Mouse (Mus musculus) C2C12 (cell line): ENCODE measurements around the gene Grip1.

Source experiments
- CEBPB ChIP-seq: IDR thresholded peaks from one replicate; pipeline ENCODE4 v1.6.1; 2011; ENCODE audit warnings: low read depth, mild to moderate bottlenecking, control low read depth, moderate library complexity
- CTCF ChIP-seq: IDR thresholded peaks from one replicate; pipeline ENCODE4 v1.5.1; 2011; ENCODE audit not compliant: control insufficient read depth, insufficient read depth, insufficient read length
- FOSL1 ChIP-seq: IDR thresholded peaks from one replicate; pipeline ENCODE4 v1.8.0; 2011; ENCODE audit warnings: mild to moderate bottlenecking, low read length; ENCODE audit not compliant: poor library complexity, insufficient read depth, severe bottlenecking
- MAX ChIP-seq: IDR thresholded peaks from one replicate; pipeline ENCODE4 v1.6.1; 2011; ENCODE audit warnings: mild to moderate bottlenecking, control low read depth
- MYOD1 ChIP-seq: IDR thresholded peaks from one replicate; pipeline ENCODE4 v1.6.1; 2011; ENCODE audit warnings: low read depth; ENCODE audit not compliant: control insufficient read depth, insufficient read length
- MYOG ChIP-seq: IDR thresholded peaks from one replicate; pipeline ENCODE4 v1.6.1; 2011; ENCODE audit not compliant: control insufficient read depth, insufficient read length; ENCODE audit errors: extremely low read depth
- USF1 ChIP-seq: IDR thresholded peaks from one replicate; pipeline ENCODE4 v1.6.1; 2011; ENCODE audit warnings: low read depth, mild to moderate bottlenecking, control low read depth, moderate library complexity

- TF ChIP-seq CTCF (no peak), USF1 (no peak), MYOG (no peak), MAX (no peak), MYOD1 (no peak), CEBPB (no peak), FOSL1 (no peak)
These were observed 677.0 kb downstream of the Grip1 start for GRCm38 (mm10) chr10:120130621-120131020.
